Mouse (Mus musculus) forebrain, embryonic 15.5 days (tissue): ENCODE data around the gene Ccdc9. TPM values are rescaled to one million over a fixed set of nuclear protein-coding genes. Genes with fewer than 3 reads are reported as not detected.

Source experiments
- ATAC-seq: fragments of 200-750 bp; cut with Nextera tagmentation; replicated peaks from 2 replicates; pipeline ENCODE4 v1.8.0; 2017; ENCODE audit warnings: mild to moderate bottlenecking, moderate TSS enrichment, moderate library complexity
- H3K27ac ChIP-seq: fragments of 300-500 bp; sonication (generic); replicated peaks from 2 replicates; pipeline ENCODE4 v1.5.1; 2015; ENCODE audit warnings: mild to moderate bottlenecking, inconsistent platforms
- H3K27me3 ChIP-seq: fragments of 300-500 bp; sonication (generic); 2 replicates; pipeline ENCODE4 v1.6.1; 2015; ENCODE audit warnings: inconsistent platforms
- H3K36me3 ChIP-seq: fragments of 300-500 bp; sonication (generic); 2 replicates; pipeline ENCODE4 v1.6.1; 2015; ENCODE audit warnings: mild to moderate bottlenecking, inconsistent platforms
- H3K4me1 ChIP-seq: fragments of 300-500 bp; sonication (generic); 2 replicates; pipeline ENCODE4 v1.6.1; 2015; ENCODE audit warnings: inconsistent platforms
- H3K4me2 ChIP-seq: fragments of 300-500 bp; sonication (generic); replicated peaks from 2 replicates; pipeline ENCODE4 v1.6.1; 2015; ENCODE audit warnings: mild to moderate bottlenecking, inconsistent platforms
- H3K4me3 ChIP-seq: fragments of 300-500 bp; sonication (generic); 2 replicates; pipeline ENCODE4 v1.5.1; 2015; ENCODE audit warnings: mild to moderate bottlenecking, inconsistent platforms
- H3K9ac ChIP-seq: fragments of 300-500 bp; sonication (generic); replicated peaks from 2 replicates; pipeline ENCODE4 v1.6.1; 2015; ENCODE audit warnings: mild to moderate bottlenecking, inconsistent platforms
- H3K9me3 ChIP-seq: fragments of 300-500 bp; sonication (generic); 2 replicates; pipeline ENCODE4 v1.6.1; 2016; ENCODE audit warnings: inconsistent platforms
- WGBS: fragments of 180-500 bp; shearing (Covaris S2); methylation state at CpG from one replicate; pipeline ENCODE4 v1.1.7; 2015; ENCODE audit warnings: mixed read lengths; 5-methylcytosine and 5-hydroxymethylcytosine counted together
- polyA plus RNA-seq: library from polyadenylated mRNA; unstranded; fragments of >200 nt; fragmentation: Nextera tagmentation; extraction: Ambion mirVana; gene quantifications from 2 replicates; pipeline ENCODE4 v1.2.1, GENCODE M21; 2015

Gene Ccdc9
- polyA plus RNA-seq, 1 experiment from 2014 or later: 35.5 TPM

GRCm38 (mm10) chr7:16229869-16230268 is 56.7 kb downstream of the Ccdc9 start:
- WGBS: 67% methylated on average over 5 of the region's 5 CpGs

More at GRCm38 (mm10) chr7:16229869-16230268, 56.7 kb downstream of the Ccdc9 start:
- Histone ChIP-seq H3K27ac (no peak overlapping the region), H3K4me2 (no peak overlapping the region), H3K9ac (no peak overlapping the region), H3K4me3 (no peak overlapping the region), H3K4me1 (no peaks in the 10 kb centered on the region), H3K9me3 (no peaks in the 10 kb centered on the region), H3K27me3 (no peaks in the 10 kb centered on the region), H3K36me3 (no peaks in the 10 kb centered on the region)
- no peak for ATAC-seq

Other genes starting within 250 kb of the Ccdc9 start
- 10.1 and 10.7 TPM in 2 replicates for gene Bicra, start 238.9 kb downstream of the Ccdc9 start, polyA plus RNA-seq
- gene Zfp541, start 225.0 kb downstream of the Ccdc9 start, polyA plus RNA-seq: 0.09 TPM in 1 of 2 replicates, not detected in the other
- gene Napa, start 188.3 kb downstream of the Ccdc9 start, polyA plus RNA-seq: 186 and 200 TPM in 2 replicates
- 43.0 and 43.7 TPM in 2 replicates for gene Kptn, start 166.9 kb downstream of the Ccdc9 start, polyA plus RNA-seq
- 0.96 and 1.1 TPM in 2 replicates for gene Slc8a2, start 157.0 kb downstream of the Ccdc9 start, polyA plus RNA-seq
- gene Meis3, start 111.7 kb downstream of the Ccdc9 start, polyA plus RNA-seq: 110 and 116 TPM in 2 replicates
- 15.3 and 17.4 TPM in 2 replicates for gene Dhx34, start 64.8 kb downstream of the Ccdc9 start, polyA plus RNA-seq
- gene C5ar2, start 42.6 kb downstream of the Ccdc9 start, polyA plus RNA-seq: 0.06 TPM in 1 of 2 replicates, not detected in the other
- gene C5ar1, start 27.3 kb downstream of the Ccdc9 start, polyA plus RNA-seq: 1.1 and 1.3 TPM in 2 replicates
- 27.0 and 27.5 TPM in 2 replicates for gene Inafm1, start 13.2 kb downstream of the Ccdc9 start, polyA plus RNA-seq
- 16.7 and 18.5 TPM in 2 replicates for gene Bbc3, start 21.6 kb upstream of the Ccdc9 start, polyA plus RNA-seq
- gene Sae1, start 101.0 kb upstream of the Ccdc9 start, polyA plus RNA-seq: 290 and 303 TPM in 2 replicates
- 22.3 and 25.2 TPM in 2 replicates for gene Zc3h4, start 114.1 kb upstream of the Ccdc9 start, polyA plus RNA-seq
- gene Tmem160, start 166.0 kb upstream of the Ccdc9 start, polyA plus RNA-seq: 63.5 and 70.2 TPM in 2 replicates
- 5.1 and 6.7 TPM in 2 replicates for gene Npas1, start 190.9 kb upstream of the Ccdc9 start, polyA plus RNA-seq